Mouse (Mus musculus) gastrocnemius, postnatal 36 days (tissue): ENCODE results near the gene Slc43a2. TPM values are rescaled to one million over a fixed set of nuclear protein-coding genes. Genes with fewer than 3 reads are reported as not detected.

Experiments
- microRNA-seq, 2 experiments: library from miRNA; unstranded; fragments of <30 nt; microRNA quantifications; one replicate each; pipeline ENCODE4 v1.2.0; 2021
- total RNA-seq, 2 experiments: library from RNA; stranded (reverse); gene quantifications; 2 replicates each; pipeline ENCODE4 v1.2.3; 2021

The Slc43a2 gene
- total RNA-seq, 2 experiments from 2014 or later: 17.6 to 26.9 TPM

Small RNA genes within 50 kb of the gene (microRNA-seq; reads per million reads assigned to microRNA genes)
- 0 reads per million in 2 experiments for gene Mir3971

Other genes starting within 250 kb of the Slc43a2 start
- gene Rpa1, start 183.4 kb upstream of the Slc43a2 start, total RNA-seq: 10 to 100 TPM; 53.7 to 58.5 TPM
- 1 to 10 TPM; 2.0 to 3.1 TPM for gene Smyd4, start 183.3 kb upstream of the Slc43a2 start, total RNA-seq
- 10 to 100 TPM; 83.2 to 88.9 TPM for gene Serpinf1, start 109.0 kb upstream of the Slc43a2 start, total RNA-seq
- not detected for gene Serpinf2, start 92.1 kb upstream of the Slc43a2 start, total RNA-seq
- 1 to 10 TPM; 4.1 to 5.4 TPM for gene Wdr81, start 77.0 kb upstream of the Slc43a2 start, total RNA-seq
- gene Tlcd2, start 70.0 kb upstream of the Slc43a2 start, total RNA-seq: 1 to 10 TPM; 3.4 to 3.6 TPM
- 10 to 100 TPM; 56.1 to 64.1 TPM for gene Prpf8, start 44.9 kb upstream of the Slc43a2 start, total RNA-seq
- gene Rilp, start 21.6 kb upstream of the Slc43a2 start, total RNA-seq: 10 to 100 TPM; 39.1 to 40.1 TPM
- gene Scarf1, start 18.2 kb upstream of the Slc43a2 start, total RNA-seq: 1 to 10 TPM; 2.8 to 3.1 TPM
- gene Pitpna, start 56.4 kb downstream of the Slc43a2 start, total RNA-seq: 100 to 1,000 TPM; 186 to 223 TPM
- gene Inpp5k, start 99.3 kb downstream of the Slc43a2 start, total RNA-seq: 10 to 100 TPM; 20.4 to 24.0 TPM
- gene Myo1c, start 118.8 kb downstream of the Slc43a2 start, total RNA-seq: 10 to 100 TPM; 37.4 to 41.5 TPM
- gene Crk, start 147.6 kb downstream of the Slc43a2 start, total RNA-seq: 10 to 100 TPM; 38.5 to 44.0 TPM
- 100 to 1,000 TPM; 524 to 527 TPM for gene Ywhae, start 201.2 kb downstream of the Slc43a2 start, total RNA-seq